Mouse (Mus musculus) neutrophil, adult 5-6 weeks (primary cell): ENCODE measurements around the gene Hbq1a. TPM values are rescaled to one million over a fixed set of nuclear protein-coding genes. Genes with fewer than 3 reads are reported as not detected.
A peak's percentile ranks its signal among the peaks of the same experiment; 100 is the strongest.

ENCODE experiments used
- ATAC-seq: fragments of 151-379, 151-347 bp; 2 replicates; pipeline ENCODE4 v1.8.0; 2017; ENCODE audit warnings: mild to moderate bottlenecking, moderate TSS enrichment; ENCODE audit not compliant: insufficient number of reproducible peaks, poor library complexity, low FRiP score, severe bottlenecking; ENCODE audit errors: extremely low read depth
- total RNA-seq: library from RNA; stranded (forward); fragments of 200-1000 nt; gene quantifications from 2 replicates; pipeline ENCODE4 v1.2.3, GENCODE M21; 2017

Gene Hbq1a
- total RNA-seq, 1 experiment from 2014 or later: not detected

GRCm38 (mm10) chr11:32309928-32310327 lies 10.1 kb downstream of the Hbq1a start:
- no peak for ATAC-seq

- ATAC-seq: no peak
Measured at GRCm38 (mm10) chr11:32316009-32316408, 16.1 kb downstream of the Hbq1a start.

- ATAC-seq: no peak
Measured at GRCm38 (mm10) chr11:32320507-32321195, 20.8 kb downstream of the Hbq1a start.

GRCm38 (mm10) chr11:32321196-32321565 lies 21.3 kb downstream of the Hbq1a start:
- ATAC-seq: no peak

GRCm38 (mm10) chr11:32324609-32325008 lies 24.7 kb downstream of the Hbq1a start:
- peak; percentile 81 for ATAC-seq

- ATAC-seq: no peak
Measured at GRCm38 (mm10) chr11:32331075-32331474, 31.2 kb downstream of the Hbq1a start.

- no peak for ATAC-seq
Measured at GRCm38 (mm10) chr11:32331861-32332260, 32.0 kb downstream of the Hbq1a start.

- no peak for ATAC-seq
Measured at GRCm38 (mm10) chr11:32333235-32333634, 33.4 kb downstream of the Hbq1a start.

GRCm38 (mm10) chr11:32336435-32336907 lies 36.6 kb downstream of the Hbq1a start:
- ATAC-seq: no peak

- ATAC-seq: no peak
Measured at GRCm38 (mm10) chr11:32339131-32339531, 39.3 kb downstream of the Hbq1a start.

GRCm38 (mm10) chr11:32340476-32341473 lies 40.9 kb downstream of the Hbq1a start:
- ATAC-seq: no peak

GRCm38 (mm10) chr11:32342770-32343191 lies 42.9 kb downstream of the Hbq1a start:
- ATAC-seq: no peak

- no peak for ATAC-seq
Measured at GRCm38 (mm10) chr11:32343350-32343749, 43.5 kb downstream of the Hbq1a start.

GRCm38 (mm10) chr11:32345504-32346297 lies 45.8 kb downstream of the Hbq1a start:
- no peak for ATAC-seq

- ATAC-seq: no peak
Measured at GRCm38 (mm10) chr11:32347264-32347606, 47.4 kb downstream of the Hbq1a start.

- no peak for ATAC-seq
Measured at GRCm38 (mm10) chr11:32347607-32348432, 48.0 kb downstream of the Hbq1a start, which contains the start of gene Sh3pxd2b. Sh3pxd2b (plus strand) TSS chr11:32347820.

GRCm38 (mm10) chr11:32348433-32349283 lies 48.8 kb downstream of the Hbq1a start:
- no peak for ATAC-seq
